Mouse (Mus musculus) MN1 (cell line): Measurements from ENCODE around the gene Ptpa.

Experiments
- DNase-seq: peaks from one replicate; pipeline ENCODE4 v3.0.0-alpha.2; 2016; ENCODE audit warnings: low spot score

Ptpa gene

DNA sequence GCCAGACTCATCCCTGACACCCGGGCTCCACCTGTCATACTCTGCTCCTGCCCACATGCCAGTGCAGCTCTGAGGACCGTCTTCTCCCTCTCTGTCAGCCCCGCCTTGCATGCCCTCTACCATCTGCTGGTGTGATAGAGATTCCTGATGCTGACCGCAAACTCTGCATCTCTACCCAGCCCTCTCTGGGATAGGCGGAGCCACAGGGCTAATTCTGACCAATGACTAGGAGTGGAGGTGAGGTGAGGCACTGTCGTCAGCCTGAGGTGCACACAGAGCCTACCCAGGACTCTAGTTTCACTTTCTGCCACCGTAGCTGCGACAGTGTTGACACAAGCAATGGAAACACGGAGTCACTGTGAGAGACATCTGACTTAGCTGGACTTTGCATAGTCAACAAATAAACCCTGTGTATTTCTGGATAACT is 48.1 kb downstream of the Ptpa start:
- DNase-seq, result peak; percentile 93

DNA sequence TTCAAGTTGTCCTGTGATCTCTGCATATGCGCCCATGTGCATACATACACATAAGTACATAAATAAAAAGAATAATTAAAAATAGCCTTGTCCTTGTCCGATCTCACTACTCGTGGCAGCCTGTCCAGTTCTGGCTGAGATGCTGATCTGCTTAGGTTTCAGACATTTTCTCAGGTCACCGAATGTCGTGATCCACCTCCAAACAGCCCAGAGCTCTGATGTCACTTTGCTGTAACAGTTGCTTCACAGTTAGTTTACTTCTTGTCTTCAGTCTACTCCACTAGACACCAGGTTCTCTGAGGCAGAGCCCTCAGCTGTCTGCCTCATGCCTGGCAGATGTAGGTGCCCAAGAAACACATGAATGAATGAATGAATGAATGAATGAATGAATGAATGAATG is 48.6 kb downstream of the Ptpa start:
- DNase-seq, result peak; percentile 66

GRCm38 (mm10) chr2:30466787-30467186 is 50.9 kb downstream of the Ptpa start:
- no peak for DNase-seq

DNA sequence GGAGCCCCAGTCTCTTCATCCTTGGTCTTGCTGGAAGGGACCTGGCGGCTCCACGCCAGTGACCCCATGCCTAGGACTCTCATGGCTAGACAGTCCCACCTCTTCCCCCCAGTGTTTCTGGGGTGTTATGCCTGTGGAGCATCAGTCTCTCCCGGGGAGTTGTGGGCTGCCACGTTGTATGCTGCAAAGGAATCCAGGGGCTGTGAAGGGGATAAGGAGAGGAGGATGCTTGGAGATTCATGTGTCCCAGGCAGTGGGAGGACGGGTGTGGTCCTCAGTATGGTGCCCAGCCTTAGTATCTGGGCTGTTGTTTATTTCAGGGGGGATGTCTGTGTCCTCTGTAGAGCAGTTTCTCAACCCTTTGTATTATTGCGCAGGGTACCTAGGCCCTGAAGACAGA is 53.2 kb downstream of the Ptpa start:
- DNase-seq, result no peak

GRCm38 (mm10) chr2:30469796-30470142 is 53.9 kb downstream of the Ptpa start:
- peak; percentile 89 for DNase-seq

GRCm38 (mm10) chr2:30470143-30470946 is 54.5 kb downstream of the Ptpa start:
- peak; percentile 88 for DNase-seq

DNA sequence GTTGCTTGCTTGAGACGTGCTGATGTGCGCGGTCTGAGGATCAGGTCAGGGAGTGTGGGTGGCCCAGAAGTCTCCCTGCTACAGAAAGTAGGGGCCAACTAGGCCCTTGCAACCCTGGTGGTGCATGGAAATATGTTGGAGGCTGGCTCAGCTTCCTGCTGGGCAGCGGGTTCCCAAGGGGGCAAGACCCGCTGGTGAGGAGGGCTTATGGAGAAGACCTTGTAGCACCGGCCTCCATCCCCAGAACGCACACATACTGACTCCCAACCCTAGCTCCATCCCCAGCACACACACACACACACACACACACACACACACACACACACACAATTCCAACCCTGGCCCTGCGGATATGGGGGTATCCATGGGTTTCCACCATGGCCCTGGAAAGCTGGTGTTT is 55.2 kb downstream of the Ptpa start:
- peak; percentile 46 for DNase-seq

GRCm38 (mm10) chr2:30471795-30472720 is 56.2 kb downstream of the Ptpa start:
- DNase-seq, result peak; percentile 87

GRCm38 (mm10) chr2:30472731-30473351 is 57.0 kb downstream of the Ptpa start:
- DNase-seq, result peak; percentile 54

GRCm38 (mm10) chr2:30473431-30474031 is 57.7 kb downstream of the Ptpa start:
- peak; percentile 63 for DNase-seq

GRCm38 (mm10) chr2:30474039-30474438 is 58.2 kb downstream of the Ptpa start, which contains the start of gene Ier5l:
Ier5l (minus strand) TSS chr2:30474219.
- DNase-seq, result peak; percentile 87

GRCm38 (mm10) chr2:30474776-30475175 is 58.9 kb downstream of the Ptpa start:
- no peak for DNase-seq

- DNase-seq, result no peak
Measured at GRCm38 (mm10) chr2:30475457-30475856, 59.6 kb downstream of the Ptpa start.

GRCm38 (mm10) chr2:30476241-30476640 is 60.4 kb downstream of the Ptpa start:
- no peak for DNase-seq

DNA sequence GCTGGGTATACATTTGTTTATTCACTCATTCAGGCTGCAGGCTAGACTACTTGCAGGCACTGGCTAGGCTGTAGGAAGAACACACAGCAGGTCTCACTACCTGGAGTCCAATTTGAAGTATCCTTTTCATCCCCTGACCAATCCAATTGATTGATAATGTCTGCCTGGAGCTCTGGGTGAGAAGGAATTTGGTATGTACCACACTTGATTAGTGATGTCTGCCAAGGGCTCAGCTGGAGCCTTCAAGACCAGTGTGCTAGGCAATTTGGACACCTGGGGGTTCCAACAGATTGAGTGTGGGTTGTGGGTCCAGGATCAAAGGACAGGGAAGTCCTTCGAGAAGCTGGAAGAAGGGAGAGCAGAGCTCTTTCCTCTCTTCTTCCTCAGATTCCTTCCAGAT is 62.7 kb downstream of the Ptpa start:
- no peak for DNase-seq

- DNase-seq, result peak; percentile 54
Measured at GRCm38 (mm10) chr2:30487597-30487996, 71.8 kb downstream of the Ptpa start.

GRCm38 (mm10) chr2:30490384-30490783 is 74.5 kb downstream of the Ptpa start:
- no peak for DNase-seq

DNA sequence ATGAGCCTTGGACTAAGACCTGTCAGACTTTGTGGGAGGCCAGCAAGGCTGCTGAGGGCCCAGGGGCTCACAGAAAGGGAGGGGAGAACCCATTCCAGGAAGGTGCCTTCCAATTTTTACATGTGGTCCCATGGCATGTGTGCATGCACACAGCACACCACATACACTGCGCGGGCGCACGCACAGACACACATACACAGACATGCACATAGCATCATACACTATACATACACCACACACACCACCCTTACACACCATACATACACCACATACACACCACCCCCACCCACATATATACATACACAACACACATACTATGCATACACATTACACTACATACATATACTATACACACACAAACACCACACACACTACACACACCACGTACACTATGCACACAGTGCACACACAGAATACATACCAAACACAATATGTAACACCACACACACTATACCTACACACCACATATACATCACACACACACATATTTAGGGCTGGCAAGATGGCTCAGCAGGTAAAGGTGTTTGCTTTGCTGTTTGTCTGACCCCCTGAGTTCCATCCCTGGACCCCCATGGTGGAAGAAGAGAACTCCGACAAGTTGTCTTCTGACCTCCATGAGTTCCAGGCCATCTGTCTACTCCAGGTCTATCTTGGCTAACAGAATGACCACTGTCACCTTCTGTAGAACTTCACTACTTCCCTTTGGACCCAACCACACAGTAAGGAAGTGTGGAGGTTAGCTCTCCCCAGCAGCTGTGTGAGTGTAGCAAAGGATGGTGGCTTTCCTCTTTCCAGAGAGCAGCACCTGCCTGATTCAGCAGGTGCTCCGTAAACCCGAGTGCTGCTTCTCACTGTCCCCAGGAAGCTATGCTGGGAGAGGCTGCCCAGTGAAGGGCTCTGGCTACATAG is 79.4 kb downstream of the Ptpa start:
- DNase-seq, result no peak

GRCm38 (mm10) chr2:30495909-30496861 is 80.3 kb downstream of the Ptpa start:
- peak; percentile 54 for DNase-seq
